Mouse (Mus musculus) adipocyte (in vitro differentiated cells): ENCODE measurements around the gene Tmem211.

Experiments used
- DNase-seq: peaks from one replicate; pipeline ENCODE4 v3.0.0-alpha.2; 2016; ENCODE audit warnings: low spot score

The Tmem211 gene

GRCm38 (mm10) chr5:113280138-113280856, 53.6 kb downstream of the Tmem211 start:
- no peak for DNase-seq

GRCm38 (mm10) chr5:113281557-113281956, 54.8 kb downstream of the Tmem211 start:
- DNase-seq: no peak

GRCm38 (mm10) chr5:113283726-113284125, 57.0 kb downstream of the Tmem211 start:
- DNase-seq: no peak

- no peak for DNase-seq
Observed at GRCm38 (mm10) chr5:113285541-113285940, 58.8 kb downstream of the Tmem211 start.

- DNase-seq: no peak
Observed at GRCm38 (mm10) chr5:113286048-113286447, 59.3 kb downstream of the Tmem211 start.

GRCm38 (mm10) chr5:113286591-113287520, 60.1 kb downstream of the Tmem211 start:
- DNase-seq: no peak

- no peak for DNase-seq
Observed at GRCm38 (mm10) chr5:113287762-113288161, 61.1 kb downstream of the Tmem211 start.

- no peak for DNase-seq
Observed at GRCm38 (mm10) chr5:113288490-113288889, 61.8 kb downstream of the Tmem211 start.
